Mouse (Mus musculus): ENCODE measurements around the gene Gipc3.

Gipc3 gene

GRCm38 (mm10) chr10:81342686-81343505, at the start of gene Gipc3:
Gene Gipc3, minus strand, starts transcription at chr10:81343266.
- in situ Hi-C loops (cut with MboI; ENCODE audit: unreplicated experiment in 2 of 2): loop anchor here (5.0 kb wide), 2 partner anchors 51 to 56 kb away; partner anchors contain the start of genes Pip5k1c (in 1 of the 2) and Tjp3 (in 1 of the 2)

- in situ Hi-C loops (cut with MboI; ENCODE audit: unreplicated experiment in 2 of 2): loop anchor here (5.0 to 25.0 kb wide), 4 partner anchors 60 to 1245 kb away; partner anchors contain the start of genes Gna11 (in 1 of the 2) and Tdg (in 1 of the 2)
Measured at GRCm38 (mm10) chr10:81392781-81393185, 49.7 kb upstream of the Gipc3 start, which contains the start of gene Smim24. Gene Smim24, plus strand, starts transcription at chr10:81393051.

GRCm38 (mm10) chr10:81392270-81392669, 49.2 kb upstream of the Gipc3 start:
- in situ Hi-C loops (cut with MboI; ENCODE audit: unreplicated experiment in 2 of 2): loop anchor here (5.0 to 25.0 kb wide), 4 partner anchors 60 to 1245 kb away; partner anchors contain the start of genes Gna11 (in 1 of the 2) and Tdg (in 1 of the 2)

GRCm38 (mm10) chr10:81390678-81390965, 47.6 kb upstream of the Gipc3 start:
- in situ Hi-C loops (cut with MboI; ENCODE audit: unreplicated experiment in 2 of 2): loop anchor here (5.0 to 25.0 kb wide), 4 partner anchors 62 to 1247 kb away; partner anchors contain the start of genes Gna11 (in 1 of the 2) and Tdg (in 1 of the 2)

GRCm38 (mm10) chr10:81389801-81390677, 47.0 kb upstream of the Gipc3 start:
- in situ Hi-C loops (cut with MboI; ENCODE audit: unreplicated experiment in 2 of 2): loop anchor here (5.0 to 25.0 kb wide), 4 partner anchors 62 to 1247 kb away; partner anchors contain the start of genes Gna11 (in 1 of the 2) and Tdg (in 1 of the 2)

- in situ Hi-C loops (cut with MboI; ENCODE audit: unreplicated experiment in 2 of 2): loop anchor here in 1 of 2 experiments (25.0 kb wide), 1 partner anchor 1248 kb away; the partner anchor contains the start of gene Tdg
Measured at GRCm38 (mm10) chr10:81389373-81389772, 46.3 kb upstream of the Gipc3 start.

- in situ Hi-C loops (cut with MboI; ENCODE audit: unreplicated experiment in 2 of 2): loop anchor here in 1 of 2 experiments (25.0 kb wide), 1 partner anchor 1249 kb away; the partner anchor contains the start of gene Tdg
Measured at GRCm38 (mm10) chr10:81388505-81389055, 45.5 kb upstream of the Gipc3 start, which contains the start of gene Gm48552. Gene Gm48552, plus strand, starts transcription at chr10:81389005.

- in situ Hi-C loops (cut with MboI; ENCODE audit: unreplicated experiment in 2 of 2): loop anchor here in 1 of 2 experiments (25.0 kb wide), 1 partner anchor 1250 kb away; the partner anchor contains the start of gene Tdg
Measured at GRCm38 (mm10) chr10:81387716-81388115, 44.6 kb upstream of the Gipc3 start.

GRCm38 (mm10) chr10:81385603-81386306, 42.7 kb upstream of the Gipc3 start:
- in situ Hi-C loops (cut with MboI; ENCODE audit: unreplicated experiment in 2 of 2): loop anchor here in 1 of 2 experiments (25.0 kb wide), 1 partner anchor 1252 kb away; the partner anchor contains the start of gene Tdg

GRCm38 (mm10) chr10:81384605-81384982, 41.5 kb upstream of the Gipc3 start:
- in situ Hi-C loops (cut with MboI; ENCODE audit: unreplicated experiment in 2 of 2): loop anchor here in 1 of 2 experiments (25.0 kb wide), 1 partner anchor 1253 kb away; the partner anchor contains the start of gene Tdg

GRCm38 (mm10) chr10:81383802-81384604, 40.9 kb upstream of the Gipc3 start, which contains the start of the genes Dohh and Gm48551:
Gene Dohh, plus strand, starts transcription at chr10:81384428.
Gene Gm48551, plus strand, starts transcription at chr10:81384466.
- in situ Hi-C loops (cut with MboI; ENCODE audit: unreplicated experiment in 2 of 2): loop anchor here in 1 of 2 experiments (25.0 kb wide), 1 partner anchor 1253 kb away; the partner anchor contains the start of gene Tdg

- in situ Hi-C loops (cut with MboI; ENCODE audit: unreplicated experiment in 2 of 2): loop anchor here in 1 of 2 experiments (25.0 kb wide), 1 partner anchor 1255 kb away; the partner anchor contains the start of gene Tdg
Measured at GRCm38 (mm10) chr10:81382039-81382438, 39.0 kb upstream of the Gipc3 start.

GRCm38 (mm10) chr10:81379809-81380378, 36.8 kb upstream of the Gipc3 start:
- in situ Hi-C loops (cut with MboI; ENCODE audit: unreplicated experiment in 2 of 2): loop anchor here in 1 of 2 experiments (25.0 kb wide), 1 partner anchor 1257 kb away; the partner anchor contains the start of gene Tdg

- in situ Hi-C loops (cut with MboI; ENCODE audit: unreplicated experiment in 2 of 2): loop anchor here in 1 of 2 experiments (25.0 kb wide), 1 partner anchor 1258 kb away; the partner anchor contains the start of gene Tdg
Measured at GRCm38 (mm10) chr10:81379183-81379553, 36.1 kb upstream of the Gipc3 start.

GRCm38 (mm10) chr10:81378553-81379182, 35.6 kb upstream of the Gipc3 start:
- in situ Hi-C loops (cut with MboI; ENCODE audit: unreplicated experiment in 2 of 2): loop anchor here in 1 of 2 experiments (25.0 kb wide), 1 partner anchor 1259 kb away; the partner anchor contains the start of gene Tdg

- in situ Hi-C loops (cut with MboI; ENCODE audit: unreplicated experiment in 2 of 2): loop anchor here in 1 of 2 experiments (25.0 kb wide), 1 partner anchor 1259 kb away; the partner anchor contains the start of gene Tdg
Measured at GRCm38 (mm10) chr10:81377793-81378552, 34.9 kb upstream of the Gipc3 start, which contains the start of gene Fzr1. Gene Fzr1, minus strand, starts transcription at chr10:81378516.
